Mouse (Mus musculus) E14TG2a.4 (cell line): ENCODE measurements around the gene Pole4.

ENCODE experiments used
- H3K27me3 ChIP-seq: 2 replicates; pipeline ENCODE4 v1.6.1; 2014; ENCODE audit warnings: low read length, control low read depth; ENCODE audit not compliant: insufficient read depth
- H3K36me3 ChIP-seq: 2 replicates; pipeline ENCODE4 v1.6.1; 2014; ENCODE audit warnings: low read length, control low read depth; ENCODE audit not compliant: insufficient read depth
- H3K4me1 ChIP-seq: replicated peaks from 2 replicates; pipeline ENCODE4 v1.6.1; 2014; ENCODE audit warnings: low read depth, low read length, control low read depth
- H3K4me3 ChIP-seq: replicated peaks from 2 replicates; pipeline ENCODE4 v1.5.1; 2014; ENCODE audit warnings: mild to moderate bottlenecking, low read length
- H3K9me3 ChIP-seq: 2 replicates; pipeline ENCODE4 v1.6.1; 2014; ENCODE audit warnings: low read length, control low read depth
- CTCF ChIP-seq: conservative IDR thresholded peaks from 2 replicates; pipeline ENCODE4 v1.5.1; 2014; ENCODE audit warnings: low read length
- NANOG ChIP-seq: IDR thresholded peaks from 2 replicates; pipeline ENCODE4 v1.6.1; 2014; ENCODE audit warnings: borderline replicate concordance, low read length, mixed read lengths
- POU5F1 ChIP-seq: IDR thresholded peaks from 2 replicates; pipeline ENCODE4 v1.6.1; 2014; ENCODE audit warnings: low read length, borderline replicate concordance

The Pole4 gene

GRCm38 (mm10) chr6:82585396-82585795 is 119.8 kb downstream of the Pole4 start:
- peaks cover 7% of the 10 kb centered on the region; the same call in 1 of the 2 replicates for H3K9me3 ChIP-seq
- TF ChIP-seq NANOG (no peak), POU5F1 (no peak), CTCF (no peak)
- no peaks in the 10 kb centered on the region for H3K27me3 ChIP-seq
- no peaks in the 10 kb centered on the region for H3K4me1 ChIP-seq
- no peaks in the 10 kb centered on the region for H3K36me3 ChIP-seq
- H3K4me3 ChIP-seq = no peak overlapping the region

GRCm38 (mm10) chr6:82575445-82575844 is 129.7 kb downstream of the Pole4 start:
- Histone ChIP-seq H3K36me3 (no peaks in the 10 kb centered on the region), H3K4me3 (no peak overlapping the region), H3K27me3 (no peaks in the 10 kb centered on the region), H3K9me3 (no peaks in the 10 kb centered on the region), H3K4me1 (no peaks in the 10 kb centered on the region)
- no peak for TF ChIP-seq POU5F1
- no peak for TF ChIP-seq CTCF
- no peak for TF ChIP-seq NANOG
